Mouse (Mus musculus) heart, adult 8-10 months (tissue): ENCODE data around the gene Cts8. TPM values are rescaled to one million over a fixed set of nuclear protein-coding genes. Genes with fewer than 3 reads are reported as not detected.

ENCODE experiments used
- DNase-seq: peaks from one replicate; pipeline ENCODE4 v3.0.0; 2022; ENCODE audit warnings: low spot score
- total RNA-seq, 4 experiments: library from RNA; stranded (reverse); gene quantifications; 2 replicates each; pipeline ENCODE4 v1.2.4; 2022

Cts8 gene
- total RNA-seq: not detected

GRCm38 (mm10) chr13:61255258-61255657 is at the start of gene Cts8:
TSS of gene Cts8 (minus strand) at chr13:61255358.
- DNase-seq: no peak

- no peak for DNase-seq
Observed at GRCm38 (mm10) chr13:61288739-61289138, 33.6 kb upstream of the Cts8 start, which contains the start of gene Gm49398. TSS of gene Gm49398 (minus strand) at chr13:61288839.

DNA sequence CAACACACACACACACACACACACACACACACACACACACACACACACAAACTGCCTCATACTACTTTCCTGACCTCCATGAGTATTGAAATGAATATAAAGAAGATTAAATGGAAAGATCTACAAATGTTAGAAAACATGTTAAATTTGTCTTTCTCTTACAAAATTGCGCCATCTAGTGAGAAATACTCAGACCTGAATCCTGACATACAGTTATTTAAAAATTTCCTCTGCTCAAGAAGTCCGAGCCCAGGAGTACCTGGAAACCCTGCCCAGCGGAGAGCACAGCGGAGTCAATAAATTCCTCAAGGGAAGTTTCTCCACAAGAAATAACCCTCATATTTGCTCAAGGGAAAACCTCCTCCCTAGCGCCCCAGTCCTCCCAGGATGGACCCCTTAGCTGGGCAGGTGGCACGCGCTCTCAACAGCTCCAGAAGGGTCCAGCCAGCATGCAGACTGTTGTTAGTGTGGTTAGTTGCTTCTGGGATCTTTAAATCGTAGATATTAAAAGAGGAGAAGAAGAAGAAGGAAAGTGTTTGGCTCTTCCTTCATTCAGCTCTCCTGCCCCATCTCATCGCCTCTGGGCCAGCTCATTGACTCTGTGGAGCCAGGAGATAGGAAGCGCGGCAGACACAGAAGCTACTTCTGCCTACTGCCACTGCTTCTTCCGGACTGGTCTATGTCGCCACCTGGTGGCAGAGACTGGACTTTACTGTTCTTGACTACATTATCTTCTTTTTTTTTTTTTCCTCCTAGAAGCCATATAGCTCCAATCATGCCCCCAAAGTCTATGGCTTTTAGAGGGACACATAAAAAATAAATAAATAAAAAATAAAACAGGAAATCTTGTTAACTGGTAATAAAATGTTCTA is 13.8 kb downstream of the Cts8 start:
- peak; percentile 19 for DNase-seq

- no peak for DNase-seq
Observed at GRCm38 (mm10) chr13:61203310-61203709, 51.8 kb downstream of the Cts8 start, which contains the start of gene Cts6. TSS of gene Cts6 (minus strand) at chr13:61203410.

Other genes with a start within 250 kb of the Cts8 start
- not detected for gene Ctsj, start 249.4 kb downstream of the Cts8 start, total RNA-seq
- gene Ctsq, start 214.7 kb downstream of the Cts8 start, total RNA-seq: not detected
- gene Ctsr, start 91.1 kb downstream of the Cts8 start, total RNA-seq: not detected
- gene Cts6, start 51.9 kb downstream of the Cts8 start, total RNA-seq: not detected
- gene Gm49398, start 33.5 kb upstream of the Cts8 start, total RNA-seq: not detected
- not detected for gene Cts7, start 102.8 kb upstream of the Cts8 start, total RNA-seq